Mouse (Mus musculus) limb, embryonic 14.5 days (tissue): ENCODE measurements at regions not wholly inside any gene's neighbourhood (a gene's known extent, or its start where the extent isn't known, plus 50 kb on each side); places are given as distances from the start of the nearest gene placed in this dataset.

Source experiments
- ATAC-seq: fragments of 200-750 bp; cut with Nextera tagmentation; 2 replicates; pipeline ENCODE4 v1.8.0; 2017; ENCODE audit warnings: low read depth, moderate number of reproducible peaks, moderate TSS enrichment; ENCODE audit not compliant: low FRiP score
- DNase-seq: peaks from one replicate; pipeline ENCODE4 v3.0.0-alpha.2; 2015; ENCODE audit warnings: low spot score
- H3K27ac ChIP-seq: fragments of 300-500 bp; sonication (generic); replicated peaks from 2 replicates; pipeline ENCODE4 v1.5.1; 2014; ENCODE audit warnings: low read depth, mild to moderate bottlenecking, low read length, moderate library complexity, mixed read lengths
- H3K27me3 ChIP-seq: fragments of 300-500 bp; sonication (generic); 2 replicates; pipeline ENCODE4 v1.6.1; 2014; ENCODE audit warnings: low read length, mixed read lengths; ENCODE audit not compliant: control insufficient read depth, insufficient read depth
- H3K36me3 ChIP-seq: fragments of 300-500 bp; sonication (generic); 2 replicates; pipeline ENCODE4 v1.6.1; 2014; ENCODE audit warnings: mild to moderate bottlenecking, low read length, moderate library complexity, mixed read lengths; ENCODE audit not compliant: control insufficient read depth, insufficient read depth
- H3K4me1 ChIP-seq: fragments of 300-500 bp; sonication (generic); 2 replicates; pipeline ENCODE4 v1.6.1; 2014; ENCODE audit warnings: antibody characterized with exemption, low read length, mixed read lengths; ENCODE audit not compliant: control insufficient read depth, insufficient read depth
- H3K4me2 ChIP-seq: fragments of 300-500 bp; sonication (generic); replicated peaks from 2 replicates; pipeline ENCODE4 v1.6.1; 2014; ENCODE audit warnings: low read depth, mild to moderate bottlenecking, low read length, moderate library complexity; ENCODE audit not compliant: severe bottlenecking
- H3K4me3 ChIP-seq: fragments of 300-500 bp; sonication (generic); replicated peaks from 2 replicates; pipeline ENCODE4 v1.5.1; 2014; ENCODE audit warnings: low read length
- H3K9ac ChIP-seq: fragments of 300-500 bp; sonication (generic); 2 replicates; pipeline ENCODE4 v1.6.1; 2014; ENCODE audit warnings: mild to moderate bottlenecking, low read depth, low read length, moderate library complexity; ENCODE audit not compliant: severe bottlenecking
- H3K9me3 ChIP-seq: fragments of 300-500 bp; sonication (generic); 2 replicates; pipeline ENCODE4 v1.6.1; 2016; ENCODE audit warnings: low read length; ENCODE audit not compliant: control insufficient read depth
- POLR2A ChIP-seq: fragments of 200-500 bp; IDR thresholded peaks from 2 replicates; pipeline ENCODE4 v1.8.0; 2012; ENCODE audit warnings: inconsistent platforms, mild to moderate bottlenecking, moderate library complexity, borderline replicate concordance; ENCODE audit not compliant: insufficient read depth, insufficient read length; ENCODE audit errors: extremely low read depth
- WGBS: fragments of 180-500 bp; shearing (Covaris S2); extraction: QIAGEN DNeasy Blood & Tissue Kit; methylation state at CpG from one replicate; pipeline ENCODE4 v1.1.7; 2014; 5-methylcytosine and 5-hydroxymethylcytosine counted together

- Histone ChIP-seq H3K9ac (no peak overlapping the region), H3K27ac (no peak overlapping the region), H3K9me3 (no peaks in the 10 kb centered on the region), H3K4me3 (no peak overlapping the region), H3K4me2 (no peak overlapping the region), H3K4me1 (peaks cover 10% of the 10 kb centered on the region), H3K36me3 (no peaks in the 10 kb centered on the region), H3K27me3 (0 out of 2 replicates have a peak, but pooled peaks cover 2% of the 10 kb centered on the region)
- DNase-seq (no peak), ATAC-seq (no peak)
- TF ChIP-seq POLR2A = no peak
- WGBS = 50% methylated on average over 9 of the region's 9 CpGs
Observed at GRCm38 (mm10) chr2:75472489-75472888, 186.6 kb upstream of the Hnrnpa3 start.

GRCm38 (mm10) chr2:75474509-75474908 is 184.6 kb upstream of the Hnrnpa3 start:
- 49% methylated on average over 6 of the region's 6 CpGs for WGBS
- Histone ChIP-seq H3K4me3 (no peak overlapping the region), H3K4me2 (no peak overlapping the region), H3K27me3 (0 out of 2 replicates have a peak, but pooled peaks cover 2% of the 10 kb centered on the region), H3K9ac (no peak overlapping the region), H3K36me3 (no peaks in the 10 kb centered on the region), H3K4me1 (peaks cover 10% of the 10 kb centered on the region), H3K27ac (no peak overlapping the region), H3K9me3 (no peaks in the 10 kb centered on the region)
- DNase-seq (no peak), ATAC-seq (no peak)
- TF ChIP-seq POLR2A = no peak

DNA sequence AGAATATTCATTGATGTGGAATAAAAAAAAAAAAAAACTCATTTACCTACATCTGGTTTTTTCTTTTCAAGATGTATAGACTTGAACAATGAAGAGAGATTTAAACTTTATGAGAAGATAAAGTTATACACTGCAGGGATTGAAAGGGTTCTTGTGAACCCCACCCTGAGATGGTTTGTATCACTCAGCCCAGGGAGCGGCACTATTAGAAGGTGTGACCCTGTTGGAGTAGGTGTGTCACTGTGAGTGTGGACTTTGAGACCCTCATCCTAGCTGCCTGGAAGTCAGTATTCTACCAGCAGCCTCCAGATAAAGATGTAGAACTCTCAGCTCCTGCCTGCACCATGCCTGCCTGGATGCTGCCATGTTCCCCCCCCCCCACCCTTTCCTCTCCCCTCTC is 182.7 kb upstream of the Hnrnpa3 start:
- 88% methylated on average over 1 of the region's 1 CpGs for WGBS
- ATAC-seq = no peak

DNA sequence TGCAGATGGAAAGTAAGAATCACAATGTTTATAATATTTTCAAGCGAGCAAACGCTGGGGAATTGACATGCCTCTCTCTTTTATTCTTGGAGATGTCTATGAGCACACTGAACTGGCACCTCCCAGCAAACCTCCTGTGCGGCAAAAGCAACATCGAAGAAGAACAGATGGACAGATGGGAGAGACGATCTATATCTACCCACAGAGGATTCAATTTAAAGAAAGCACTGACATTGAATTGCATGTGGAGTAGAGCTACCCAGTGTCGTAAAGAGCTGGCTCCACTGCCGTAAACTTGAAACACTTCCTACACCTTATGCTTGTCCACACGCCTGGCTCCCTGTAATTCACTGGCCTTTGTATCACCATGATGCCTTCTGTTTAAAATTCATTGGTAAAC is 182.0 kb upstream of the Hnrnpa3 start:
- H3K4me2 ChIP-seq = no peak overlapping the region
- H3K9me3 ChIP-seq = no peaks in the 10 kb centered on the region
- DNase-seq = no peak
- WGBS = 61% methylated on average over 8 of the region's 8 CpGs
- no peaks in the 10 kb centered on the region for H3K36me3 ChIP-seq
- no peak overlapping the region for H3K4me3 ChIP-seq
- 0 out of 2 replicates have a peak, but pooled peaks cover 2% of the 10 kb centered on the region for H3K27me3 ChIP-seq
- H3K4me1 ChIP-seq = 0 out of 2 replicates have a peak, but pooled peaks cover 3% of the 10 kb centered on the region
- ATAC-seq = no peak
- H3K9ac ChIP-seq = no peak overlapping the region
- no peak overlapping the region for H3K27ac ChIP-seq
- no peak for TF ChIP-seq POLR2A

More for the DNA sequence above, 182.7 kb upstream of the Hnrnpa3 start:
- H3K4me2 ChIP-seq = no peak overlapping the region
- H3K4me1 ChIP-seq = 0 out of 2 replicates have a peak, but pooled peaks cover 3% of the 10 kb centered on the region
- DNase-seq = no peak
- H3K27me3 ChIP-seq = 0 out of 2 replicates have a peak, but pooled peaks cover 2% of the 10 kb centered on the region
- TF ChIP-seq POLR2A = no peak
- no peaks in the 10 kb centered on the region for H3K36me3 ChIP-seq
- no peak overlapping the region for H3K4me3 ChIP-seq
- H3K9me3 ChIP-seq = no peaks in the 10 kb centered on the region
- H3K27ac ChIP-seq = no peak overlapping the region
- no peak overlapping the region for H3K9ac ChIP-seq

DNA sequence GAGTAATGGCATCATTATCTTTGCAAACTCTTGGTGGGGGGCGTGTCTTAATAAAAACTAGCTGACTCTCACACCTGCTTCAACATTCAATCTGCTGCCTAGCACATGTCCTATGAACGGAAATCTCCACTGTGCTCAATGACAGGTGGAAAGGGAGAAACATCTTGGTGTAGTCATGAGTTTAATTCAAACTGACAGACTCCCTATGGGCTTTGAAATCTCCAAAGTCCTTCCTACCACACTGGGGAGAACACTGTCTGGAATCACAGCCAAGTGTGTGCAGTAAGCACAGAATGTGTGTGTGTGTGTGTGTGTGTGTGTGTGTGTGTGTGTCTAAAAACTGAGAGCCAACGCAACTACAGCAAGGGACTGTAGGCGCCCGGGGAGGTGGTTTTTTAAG is 179.5 kb upstream of the Hnrnpa3 start:
- Histone ChIP-seq H3K9ac (no peak overlapping the region), H3K9me3 (no peaks in the 10 kb centered on the region), H3K4me2 (no peak overlapping the region), H3K4me1 (peaks cover 3% of the 10 kb centered on the region; the same call in 1 of the 2 replicates), H3K4me3 (no peak overlapping the region), H3K27ac (no peak overlapping the region), H3K27me3 (peaks cover 15% of the 10 kb centered on the region; the same call in 1 of the 2 replicates), H3K36me3 (no peaks in the 10 kb centered on the region)
- no peak for TF ChIP-seq POLR2A
- ATAC-seq (no peak), DNase-seq (no peak)
- 83% methylated on average over 5 of the region's 5 CpGs for WGBS
